Mouse (Mus musculus) myocyte (in vitro differentiated cells): ENCODE measurements around the gene Mdm2. TPM values are rescaled to one million over a fixed set of nuclear protein-coding genes. Genes with fewer than 3 reads are reported as not detected.
"Not testable (repeated sequence)": the region's sequence is repeated elsewhere in the genome, so short reads cannot be mapped to it uniquely, and the experiment has no call there.

Source experiments
- H3K27me3 ChIP-seq: one replicate; pipeline ENCODE4 v1.6.1; 2011; ENCODE audit not compliant: control insufficient read depth, insufficient read depth, insufficient read length
- H3K36me3 ChIP-seq: one replicate; pipeline ENCODE4 v1.6.1; 2011; ENCODE audit not compliant: control insufficient read depth, insufficient read depth
- H3K4me2 ChIP-seq: one replicate; pipeline ENCODE4 v1.6.1; 2011; ENCODE audit warnings: low read depth, control low read depth
- H3K4me3 ChIP-seq: one replicate; pipeline ENCODE4 v1.5.1; 2011; ENCODE audit warnings: mild to moderate bottlenecking, control low read depth, moderate library complexity
- H3K79me2 ChIP-seq: one replicate; pipeline ENCODE4 v1.6.1; 2011; ENCODE audit not compliant: control insufficient read depth, insufficient read depth
- H3ac ChIP-seq: one replicate; pipeline ENCODE4 v1.6.1; 2011; ENCODE audit not compliant: control insufficient read depth, insufficient read length
- CEBPB ChIP-seq: IDR thresholded peaks from 2 replicates; pipeline ENCODE4 v1.6.1; 2011; ENCODE audit warnings: mild to moderate bottlenecking, moderate library complexity; ENCODE audit not compliant: poor library complexity, insufficient read depth, severe bottlenecking
- E2F4 ChIP-seq: IDR thresholded peaks from one replicate; pipeline ENCODE4 v1.6.1; 2011; ENCODE audit warnings: mild to moderate bottlenecking, control low read depth, moderate library complexity; ENCODE audit not compliant: insufficient read depth
- MAX ChIP-seq: IDR thresholded peaks from one replicate; pipeline ENCODE4 v1.6.1; 2011; ENCODE audit warnings: low read depth, mild to moderate bottlenecking, control low read depth
- MYOD1 ChIP-seq, 3 experiments: IDR thresholded peaks; one replicate each; pipeline ENCODE4 v1.6.1; 2011; ENCODE audit warnings: control low read depth in 2 of 3, low read depth in 2 of 3, mild to moderate bottlenecking in 2 of 3, moderate library complexity in 1 of 3; ENCODE audit not compliant: insufficient read length in 2 of 3, control insufficient read depth in 1 of 3
- MYOG ChIP-seq, 3 experiments: IDR thresholded peaks; one replicate each; pipeline ENCODE4 v1.6.1; 2011; ENCODE audit warnings: control low read depth in 2 of 3, low read depth in 2 of 3, mild to moderate bottlenecking in 2 of 3; ENCODE audit not compliant: insufficient read length in 2 of 3, control insufficient read depth in 1 of 3, insufficient read depth in 1 of 3
- POLR2A ChIP-seq: IDR thresholded peaks from one replicate; pipeline ENCODE4 v1.6.1; 2011; ENCODE audit warnings: low read depth, mild to moderate bottlenecking, control low read depth, moderate library complexity; ENCODE audit not compliant: insufficient read length
- POLR2AphosphoS2 ChIP-seq: IDR thresholded peaks from one replicate; pipeline ENCODE4 v1.6.1; 2011; ENCODE audit warnings: low read depth, control low read depth; ENCODE audit not compliant: insufficient read length
- REST ChIP-seq: IDR thresholded peaks from one replicate; pipeline ENCODE4 v1.6.1; 2011; ENCODE audit warnings: mild to moderate bottlenecking, control low read depth, moderate library complexity; ENCODE audit not compliant: insufficient read depth, insufficient read length
- SRF ChIP-seq: IDR thresholded peaks from one replicate; pipeline ENCODE4 v1.6.1; 2011; ENCODE audit warnings: low read depth; ENCODE audit not compliant: control insufficient read depth, insufficient read length
- TCF12 ChIP-seq: IDR thresholded peaks from one replicate; pipeline ENCODE4 v1.6.1; 2011; ENCODE audit warnings: mild to moderate bottlenecking, control low read depth; ENCODE audit not compliant: poor library complexity, insufficient read depth, severe bottlenecking
- TCF3 ChIP-seq: IDR thresholded peaks from one replicate; pipeline ENCODE4 v1.6.1; 2011; ENCODE audit warnings: low read depth, control low read depth; ENCODE audit not compliant: insufficient read length
- USF1 ChIP-seq: IDR thresholded peaks from one replicate; pipeline ENCODE4 v1.6.1; 2011; ENCODE audit warnings: low read depth, mild to moderate bottlenecking, control low read depth, moderate library complexity
- polyA plus RNA-seq: library from polyadenylated mRNA; unstranded; fragments of >200 nt; fragmentation: generic; extraction: Trizol; gene quantifications from one replicate; pipeline ENCODE4 v1.2.1, GENCODE M21; 2012; ENCODE audit warnings: missing spikeins

The Mdm2 gene
- polyA plus RNA-seq, 1 experiment, result 23.2 TPM

DNA sequence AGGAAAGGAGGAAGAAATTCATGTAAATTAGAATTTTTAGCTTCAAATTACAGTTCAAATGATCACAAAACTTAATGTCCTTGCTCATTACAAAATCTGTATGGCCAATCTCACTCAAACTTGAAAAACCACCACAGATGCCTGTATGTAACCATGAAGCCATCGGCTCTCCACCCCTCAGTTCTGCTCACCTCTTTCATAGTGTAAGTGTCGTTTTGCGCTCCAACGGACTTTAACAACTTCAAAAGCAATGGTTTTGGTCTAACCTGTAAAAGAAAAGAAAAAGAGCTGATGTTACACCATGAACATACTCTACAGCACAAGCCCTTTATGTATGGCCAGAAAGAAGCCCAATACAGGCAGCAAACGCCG, 5.6 kb downstream of the Mdm2 start:
- peaks cover 69% of the 10 kb centered on the region for H3K79me2 ChIP-seq
- no peak for TF ChIP-seq POLR2AphosphoS2
- no peak for TF ChIP-seq POLR2A
- TF ChIP-seq MYOD1 (IDR thresholded peaks at IDR 0.05; ENCODE audit: control insufficient read depth in 1 of 3, insufficient read length in 2 of 3, low read depth in 2 of 3), result no peak
- no peak for TF ChIP-seq USF1
- no peak for TF ChIP-seq MYOG (IDR thresholded peaks at IDR 0.05; ENCODE audit: control insufficient read depth in 1 of 3, insufficient read depth in 1 of 3, insufficient read length in 2 of 3, low read depth in 2 of 3)
- no peak for TF ChIP-seq TCF3
- TF ChIP-seq E2F4, result no peak
- no peak for TF ChIP-seq REST
- no peak for TF ChIP-seq SRF
- no peak for TF ChIP-seq CEBPB
- TF ChIP-seq TCF12, result no peak
- TF ChIP-seq MAX, result no peak

DNA sequence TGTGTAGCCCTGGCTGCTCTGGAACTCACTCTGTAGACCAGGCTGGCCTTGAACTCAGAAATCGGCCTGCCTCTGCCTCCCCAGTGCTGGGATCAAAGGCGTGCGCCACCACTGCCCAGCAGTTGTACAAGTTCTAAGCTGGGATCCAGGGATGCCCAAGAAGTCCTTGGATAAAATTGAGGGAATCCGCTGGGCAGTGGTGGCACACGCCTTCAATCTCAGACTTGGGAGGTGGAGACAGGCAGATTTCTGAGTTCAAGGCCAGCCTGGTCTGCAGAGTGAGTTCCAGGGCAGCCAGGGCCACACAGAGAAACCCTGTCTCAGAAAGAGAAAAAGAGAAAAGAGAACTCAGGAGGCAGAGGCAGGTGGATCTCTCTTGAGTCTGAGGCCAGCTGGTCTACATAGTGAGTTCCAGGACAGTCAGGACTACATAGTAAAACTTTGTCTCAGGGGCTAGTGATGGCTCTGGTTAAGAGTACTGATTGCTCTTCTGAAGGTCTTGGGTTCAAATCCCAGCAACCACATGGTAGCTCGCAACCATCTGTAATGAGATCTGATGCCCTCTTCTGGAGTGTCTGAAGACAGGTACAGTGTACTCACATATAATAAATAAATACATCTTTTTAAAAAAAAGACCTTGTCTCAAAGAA, 6.1 kb downstream of the Mdm2 start:
- H3K4me3 ChIP-seq, H3ac ChIP-seq, H3K4me2 ChIP-seq, H3K27me3 ChIP-seq: not testable (repeated sequence)
- peaks cover 75% of the 10 kb centered on the region for H3K36me3 ChIP-seq
- H3K79me2 ChIP-seq, result peaks cover 69% of the 10 kb centered on the region

More for the DNA sequence above, 5.6 kb downstream of the Mdm2 start:
- Histone ChIP-seq H3ac (no peak overlapping the region), H3K36me3 (peaks cover 70% of the 10 kb centered on the region), H3K4me2 (no peak overlapping the region), H3K27me3 (no peaks in the 10 kb centered on the region), H3K4me3 (no peak overlapping the region)

DNA sequence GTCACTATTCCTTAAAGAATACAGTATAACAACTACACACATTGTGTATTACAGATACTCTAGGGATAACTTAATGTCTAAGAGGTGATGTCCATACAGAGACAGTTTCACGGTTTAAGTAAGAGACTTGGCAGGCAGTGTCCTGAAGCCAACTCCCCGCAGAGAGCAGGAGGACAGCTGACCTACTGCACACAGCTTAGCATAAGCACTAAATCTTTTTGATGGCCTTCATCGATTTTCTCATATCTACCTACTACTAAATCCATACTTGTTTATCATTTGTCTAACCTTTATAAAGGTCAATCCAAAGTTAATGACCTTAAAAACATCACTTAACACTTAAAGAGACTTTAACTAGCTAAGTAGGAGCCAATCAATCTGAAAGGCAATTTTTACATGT, 7.1 kb downstream of the Mdm2 start:
- TF ChIP-seq SRF, result no peak
- TF ChIP-seq MYOD1 (IDR thresholded peaks at IDR 0.05; ENCODE audit: control insufficient read depth in 1 of 3, insufficient read length in 2 of 3, low read depth in 2 of 3), result no peak
- no peak for TF ChIP-seq CEBPB
- no peak for TF ChIP-seq REST
- no peak overlapping the region for H3K4me2 ChIP-seq
- no peaks in the 10 kb centered on the region for H3K27me3 ChIP-seq
- H3K36me3 ChIP-seq, result peaks cover 82% of the 10 kb centered on the region
- peaks cover 63% of the 10 kb centered on the region for H3K79me2 ChIP-seq
- no peak overlapping the region for H3K4me3 ChIP-seq
- no peak overlapping the region for H3ac ChIP-seq

DNA sequence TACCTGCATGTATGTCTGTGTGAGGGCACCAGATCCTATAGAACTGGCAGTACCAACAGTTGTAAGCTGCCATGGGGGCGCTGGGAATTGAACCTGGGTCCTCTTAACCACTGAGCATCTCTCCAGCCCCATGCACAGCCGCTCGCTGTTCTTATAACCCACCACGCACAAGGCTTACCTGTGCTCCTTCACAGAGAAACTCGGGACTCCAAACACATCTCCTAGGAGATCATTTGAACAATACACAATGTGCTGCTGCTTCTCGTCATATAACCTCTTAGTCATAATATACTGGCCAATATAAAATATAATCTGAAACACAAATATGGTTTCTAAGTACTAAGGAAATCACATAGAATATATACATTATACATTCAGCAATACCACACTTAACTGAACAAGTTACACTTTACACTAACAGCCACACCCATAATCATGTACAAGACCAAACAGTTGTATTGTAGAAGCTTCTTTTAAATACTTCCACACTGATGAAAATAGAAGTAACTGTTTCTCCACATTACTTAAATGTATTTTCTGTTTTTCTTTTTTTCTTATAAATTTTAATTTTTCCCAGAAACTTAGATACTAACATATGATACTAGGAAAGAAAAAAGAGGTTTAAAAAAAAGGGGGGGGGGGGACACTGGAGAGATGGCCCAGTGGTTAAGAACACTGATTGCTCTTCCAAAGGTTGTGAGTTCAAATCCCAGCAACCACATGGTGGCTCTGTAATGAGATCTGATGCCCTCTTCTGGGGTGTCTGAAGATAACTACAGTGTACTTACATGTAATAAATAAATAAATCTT, 8.3 kb downstream of the Mdm2 start:
- H3K4me3 ChIP-seq, result no peak overlapping the region
- H3K36me3 ChIP-seq, result peaks cover 88% of the 10 kb centered on the region
- H3K4me2 ChIP-seq, result no peak overlapping the region
- no peaks in the 10 kb centered on the region for H3K27me3 ChIP-seq
- TF ChIP-seq POLR2A, result no peak
- peaks cover 51% of the 10 kb centered on the region for H3K79me2 ChIP-seq
- no peak overlapping the region for H3ac ChIP-seq

DNA sequence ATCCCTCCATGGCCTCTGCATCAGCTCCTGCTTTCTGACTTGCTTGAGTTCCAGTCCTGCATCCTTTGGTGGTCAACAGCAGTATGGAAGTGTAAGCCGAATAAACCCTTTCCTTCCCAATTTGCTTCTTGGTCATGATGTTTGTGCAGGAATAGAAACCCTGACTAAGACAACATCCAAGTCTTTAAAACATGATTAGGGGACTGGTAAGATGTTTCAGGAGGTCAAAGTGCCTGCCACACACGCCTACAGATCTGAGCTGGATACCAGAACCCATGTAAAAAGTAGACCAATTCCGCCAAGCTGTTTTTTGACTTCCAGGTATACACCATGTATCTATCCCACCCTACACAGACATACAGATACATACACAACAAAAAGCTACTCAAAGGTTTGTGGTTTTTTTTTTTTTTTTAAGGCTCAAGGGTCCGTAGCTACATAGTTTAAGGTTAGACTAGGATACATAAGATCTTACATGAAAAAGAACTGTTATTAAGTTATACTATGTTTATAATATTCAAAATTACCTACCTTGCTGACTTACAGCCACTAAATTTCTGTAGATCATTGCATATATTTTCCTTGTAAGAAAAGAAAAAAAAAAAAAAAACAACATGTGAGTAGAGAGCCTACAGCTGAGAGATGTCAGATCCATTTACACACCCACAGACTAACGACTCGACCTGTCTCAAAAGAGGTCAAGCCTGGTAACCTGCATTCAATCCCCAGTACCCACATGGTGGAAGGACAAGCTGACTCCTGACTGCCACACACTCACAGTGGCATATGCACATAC, 9.3 kb downstream of the Mdm2 start:
- Histone ChIP-seq H3K36me3 (peaks cover 89% of the 10 kb centered on the region), H3K4me2 (no peak overlapping the region), H3ac (no peak overlapping the region), H3K27me3 (no peaks in the 10 kb centered on the region), H3K79me2 (peaks cover 41% of the 10 kb centered on the region), H3K4me3 (no peak overlapping the region)
- TF ChIP-seq SRF, result no peak
- TF ChIP-seq E2F4, result no peak
- no peak for TF ChIP-seq CEBPB
- no peak for TF ChIP-seq TCF12
- TF ChIP-seq MYOG (IDR thresholded peaks at IDR 0.05; ENCODE audit: control insufficient read depth in 1 of 3, insufficient read depth in 1 of 3, insufficient read length in 2 of 3, low read depth in 2 of 3), result no peak
- no peak for TF ChIP-seq MAX
- TF ChIP-seq REST, result no peak
- no peak for TF ChIP-seq USF1
- TF ChIP-seq MYOD1 (IDR thresholded peaks at IDR 0.05; ENCODE audit: control insufficient read depth in 1 of 3, insufficient read length in 2 of 3, low read depth in 2 of 3), result no peak
- TF ChIP-seq POLR2AphosphoS2, result no peak
- TF ChIP-seq POLR2A, result no peak
- TF ChIP-seq TCF3, result no peak
